Mouse (Mus musculus): ENCODE data around the gene Prl3c1.
"Not testable (repeated sequence)": the region's sequence is repeated elsewhere in the genome, so short reads cannot be mapped to it uniquely, and the experiment has no call there.

Gene Prl3c1

DNA sequence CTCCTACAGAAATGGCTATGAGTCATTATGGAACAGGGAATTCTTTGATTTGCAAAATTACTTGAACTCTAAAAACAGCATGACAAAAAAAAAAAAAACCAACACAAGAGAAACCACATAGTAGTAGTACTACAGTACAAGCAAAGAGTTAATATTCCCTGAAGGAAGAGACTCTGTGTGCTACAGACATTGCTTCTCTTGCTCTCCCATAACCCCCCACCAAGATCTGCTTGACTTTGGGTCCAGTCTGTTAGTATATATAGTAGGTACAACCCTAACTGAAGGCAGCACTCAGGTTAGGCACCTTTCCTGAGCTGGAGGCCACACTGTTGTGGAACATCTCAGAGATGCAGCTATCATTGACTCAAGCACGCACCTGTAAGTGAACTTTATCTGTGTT lies at the start of gene Prl3c1:
Gene Prl3c1, plus strand, starts transcription at position 301 of the 400 bp plus-strand sequence.
- DNase-seq, result no peak

DNA sequence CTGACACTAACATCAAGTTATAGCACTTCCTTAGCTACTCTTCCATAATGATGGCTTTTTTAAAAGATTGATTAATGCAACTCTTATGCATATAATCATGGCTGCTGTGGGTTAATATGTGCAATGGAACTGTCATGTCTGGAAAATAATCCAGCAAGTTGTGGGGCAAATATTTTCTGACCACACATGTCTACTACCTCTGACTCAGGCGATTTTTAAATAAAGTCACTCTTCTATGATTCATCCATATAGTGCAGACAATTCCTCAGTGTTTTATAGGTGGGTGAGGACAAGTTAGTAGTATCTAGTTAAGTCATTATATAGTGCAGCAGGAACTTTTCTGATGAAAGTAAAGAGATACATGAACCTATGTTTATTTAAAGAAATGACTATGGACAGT lies 48.2 kb upstream of the Prl3c1 start:
- DNase-seq, result no peak

DNA sequence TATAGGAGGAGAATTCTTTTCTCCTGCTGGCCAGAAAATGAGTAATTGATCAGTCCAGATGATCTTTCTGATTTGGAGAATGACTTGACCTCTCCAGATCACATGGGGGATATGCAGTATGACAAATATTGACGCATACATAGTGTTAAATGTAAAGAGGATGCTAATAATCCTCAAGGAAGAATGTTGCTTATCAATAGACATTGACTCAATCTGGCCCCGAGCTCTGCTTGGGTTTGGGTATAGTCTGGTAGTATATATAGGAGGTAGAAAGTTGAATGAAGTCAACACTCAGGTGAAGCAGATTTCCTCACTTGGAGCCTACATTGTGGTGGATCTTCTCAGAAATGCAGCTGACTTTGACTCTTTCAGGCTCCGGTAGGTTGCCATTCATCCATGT lies 40.0 kb upstream of the Prl3c1 start, which contains the start of gene Prl3d3:
Gene Prl3d3, plus strand, starts transcription at position 301 of the 400 bp plus-strand sequence.
- not testable (repeated sequence) for DNase-seq

DNA sequence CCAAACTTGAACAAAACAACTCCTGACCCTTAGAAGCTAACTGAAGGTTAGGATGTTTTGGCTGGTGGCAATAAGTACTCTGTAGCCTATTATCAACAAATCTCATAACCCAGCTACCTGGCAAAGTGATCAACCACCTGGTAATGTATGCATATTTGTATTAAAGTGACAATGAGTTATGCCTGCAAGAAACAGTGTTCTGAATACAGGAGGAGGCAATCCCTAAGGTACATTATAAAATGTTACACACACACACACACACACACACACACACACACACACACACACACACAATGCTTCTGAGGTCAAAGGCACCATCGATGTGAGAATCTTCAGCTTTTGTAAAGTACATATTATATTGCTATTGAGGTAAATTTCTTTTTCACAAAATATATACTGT lies 45.1 kb downstream of the Prl3c1 start, which contains the start of gene Prl3b1:
Gene Prl3b1, plus strand, starts transcription at position 301 of the 400 bp plus-strand sequence.
- no peak for DNase-seq

Data from thymus, postnatal 25 days (tissue).